Mouse (Mus musculus): ENCODE data around the gene Tagln2. TPM values are rescaled to one million over a fixed set of nuclear protein-coding genes. Genes with fewer than 3 reads are reported as not detected.

Gene Tagln2
- polyA plus RNA-seq, 1 experiment, result 208 TPM

GRCm38 (mm10) chr1:172500451-172501370, 864 bp downstream of the Tagln2 start:
- H3K4me3 ChIP-seq (ENCODE audit: extremely low read depth, insufficient read depth, insufficient read length), result peak overlapping the region; percentile 77
- H3K36me3 ChIP-seq (ENCODE audit: control insufficient read depth, insufficient read depth, low read length), result peaks cover 9% of the 10 kb centered on the region
- no peak for TF ChIP-seq CTCF (IDR thresholded peaks at IDR 0.05; ENCODE audit: extremely low read depth, insufficient read depth, insufficient read length, insufficient replicate concordance)
- no peak for TF ChIP-seq POLR2A (IDR thresholded peaks at IDR 0.05; ENCODE audit: low read depth, low read length)
- WGBS, result under 1% methylated on average over 55 of the region's 56 CpGs
- H3K4me1 ChIP-seq (ENCODE audit: control insufficient read depth, insufficient read depth, insufficient read length), result peaks cover 22% of the 10 kb centered on the region; the same call in 1 of the 2 replicates
- DNase-seq (ENCODE audit: low read depth in 1 of 2, low spot score in 2 of 2), result peak in 1 of 2 experiments; percentile 44
- H3K27me3 ChIP-seq (ENCODE audit: control insufficient read depth, insufficient read depth, low read length), result no peaks in the 10 kb centered on the region
- H3K27ac ChIP-seq (ENCODE audit: insufficient read depth, low read length), result peak overlapping the region; percentile 76

GRCm38 (mm10) chr1:172501371-172502144, 1.7 kb downstream of the Tagln2 start:
- 3% methylated on average over 13 of the region's 13 CpGs for WGBS
- Histone ChIP-seq H3K36me3 (ENCODE audit: control insufficient read depth, insufficient read depth, low read length) (peaks cover 18% of the 10 kb centered on the region), H3K27me3 (ENCODE audit: control insufficient read depth, insufficient read depth, low read length) (no peaks in the 10 kb centered on the region), H3K4me3 (ENCODE audit: extremely low read depth, insufficient read depth, insufficient read length) (peak overlapping the region; percentile 77), H3K27ac (ENCODE audit: insufficient read depth, low read length) (peak overlapping the region; percentile 68), H3K4me1 (ENCODE audit: control insufficient read depth, insufficient read depth, insufficient read length) (peaks cover 22% of the 10 kb centered on the region; the same call in 1 of the 2 replicates)
- TF ChIP-seq POLR2A (IDR thresholded peaks at IDR 0.05; ENCODE audit: low read depth, low read length), result no peak
- peak in 1 of 2 experiments; percentile 69 for DNase-seq (ENCODE audit: low read depth in 1 of 2, low spot score in 2 of 2)

GRCm38 (mm10) chr1:172502145-172503110, 2.6 kb downstream of the Tagln2 start:
- no peaks in the 10 kb centered on the region for H3K27me3 ChIP-seq (ENCODE audit: control insufficient read depth, insufficient read depth, low read length)
- peak overlapping the region; percentile 68 for H3K27ac ChIP-seq (ENCODE audit: insufficient read depth, low read length)
- WGBS, result 39% methylated on average over 12 of the region's 13 CpGs
- H3K36me3 ChIP-seq (ENCODE audit: control insufficient read depth, insufficient read depth, low read length), result peaks cover 24% of the 10 kb centered on the region
- H3K4me1 ChIP-seq (ENCODE audit: control insufficient read depth, insufficient read depth, insufficient read length), result peaks cover 22% of the 10 kb centered on the region; the same call in 1 of the 2 replicates
- DNase-seq (ENCODE audit: low read depth in 1 of 2, low spot score in 2 of 2), result no peak
- H3K4me3 ChIP-seq (ENCODE audit: extremely low read depth, insufficient read depth, insufficient read length), result peak overlapping the region; percentile 77; the same call in 1 of the 2 replicates
- TF ChIP-seq CTCF (IDR thresholded peaks at IDR 0.05; ENCODE audit: extremely low read depth, insufficient read depth, insufficient read length, insufficient replicate concordance), result no peak
- no peak for TF ChIP-seq POLR2A (IDR thresholded peaks at IDR 0.05; ENCODE audit: low read depth, low read length)

GRCm38 (mm10) chr1:172503111-172503997, 3.5 kb downstream of the Tagln2 start:
- H3K4me3 ChIP-seq (ENCODE audit: extremely low read depth, insufficient read depth, insufficient read length), result no peak overlapping the region
- peak overlapping the region; percentile 68; the same call in 1 of the 2 replicates for H3K27ac ChIP-seq (ENCODE audit: insufficient read depth, low read length)
- no peak for DNase-seq (ENCODE audit: low read depth in 1 of 2, low spot score in 2 of 2)
- no peaks in the 10 kb centered on the region for H3K27me3 ChIP-seq (ENCODE audit: control insufficient read depth, insufficient read depth, low read length)
- H3K36me3 ChIP-seq (ENCODE audit: control insufficient read depth, insufficient read depth, low read length), result peaks cover 28% of the 10 kb centered on the region
- peaks cover 22% of the 10 kb centered on the region; the same call in 1 of the 2 replicates for H3K4me1 ChIP-seq (ENCODE audit: control insufficient read depth, insufficient read depth, insufficient read length)
- 64% methylated on average over 14 of the region's 14 CpGs for WGBS
- TF ChIP-seq CTCF (IDR thresholded peaks at IDR 0.05; ENCODE audit: extremely low read depth, insufficient read depth, insufficient read length, insufficient replicate concordance) (no peak), POLR2A (IDR thresholded peaks at IDR 0.05; ENCODE audit: low read depth, low read length) (no peak)

- Histone ChIP-seq H3K4me1 (ENCODE audit: control insufficient read depth, insufficient read depth, insufficient read length) (peaks cover 22% of the 10 kb centered on the region; the same call in 1 of the 2 replicates), H3K27ac (ENCODE audit: insufficient read depth, low read length) (no peak overlapping the region), H3K36me3 (ENCODE audit: control insufficient read depth, insufficient read depth, low read length) (peaks cover 28% of the 10 kb centered on the region), H3K4me3 (ENCODE audit: extremely low read depth, insufficient read depth, insufficient read length) (no peak overlapping the region), H3K27me3 (ENCODE audit: control insufficient read depth, insufficient read depth, low read length) (no peaks in the 10 kb centered on the region)
- TF ChIP-seq CTCF (IDR thresholded peaks at IDR 0.05; ENCODE audit: extremely low read depth, insufficient read depth, insufficient read length, insufficient replicate concordance) (no peak), POLR2A (IDR thresholded peaks at IDR 0.05; ENCODE audit: low read depth, low read length) (no peak)
- DNase-seq (ENCODE audit: low read depth in 1 of 2, low spot score in 2 of 2), result no peak
- 84% methylated on average over 8 of the region's 8 CpGs for WGBS
Measured at GRCm38 (mm10) chr1:172504756-172505155, 4.9 kb downstream of the Tagln2 start.
